Mouse (Mus musculus) erythroblast, embryonic 14.5 days (primary cell): Measurements from ENCODE around the gene Rab3a.

Experiments used
- GATA1 ChIP-seq: IDR thresholded peaks from 2 replicates; pipeline ENCODE4 v1.6.1; 2012; ENCODE audit warnings: low read length, inconsistent platforms, mixed read lengths
- TAL1 ChIP-seq: IDR thresholded peaks from 3 replicates; pipeline ENCODE4 v1.6.1; 2012; ENCODE audit warnings: low read length, inconsistent platforms, mixed read lengths

GRCm38 (mm10) chr8:70743656-70744590 lies 10.6 kb upstream of the Rab3a start:
- TF ChIP-seq GATA1 (no peak), TAL1 (no peak)
